Mouse (Mus musculus) c-Kit-positive CD71-negative TER-119-negative erythroid progenitor cells, embryonic 14.5 days (primary cell): ENCODE results near the gene Tmub2.
"Not testable (repeated sequence)": the region's sequence is repeated elsewhere in the genome, so short reads cannot be mapped to it uniquely, and the experiment has no call there.

Experiments used
- DNase-seq: peaks from one replicate; pipeline ENCODE4 v3.0.0-alpha.2; 2013; ENCODE audit warnings: low read depth

Tmub2 gene

GRCm38 (mm10) chr11:102279595-102279994, 5.1 kb upstream of the Tmub2 start:
- DNase-seq = no peak

GRCm38 (mm10) chr11:102280267-102280666, 4.5 kb upstream of the Tmub2 start:
- DNase-seq = not testable (repeated sequence)

- DNase-seq = no peak
Observed at GRCm38 (mm10) chr11:102283922-102284321, 809 bp upstream of the Tmub2 start.

GRCm38 (mm10) chr11:102285095-102285834, 534 bp downstream of the Tmub2 start:
- no peak for DNase-seq

GRCm38 (mm10) chr11:102287485-102287884, 2.8 kb downstream of the Tmub2 start:
- DNase-seq = no peak

GRCm38 (mm10) chr11:102288027-102288804, 3.5 kb downstream of the Tmub2 start:
- no peak for DNase-seq

- DNase-seq = no peak
Observed at GRCm38 (mm10) chr11:102288913-102289312, 4.2 kb downstream of the Tmub2 start.

- no peak for DNase-seq
Observed at GRCm38 (mm10) chr11:102289511-102290100, 4.9 kb downstream of the Tmub2 start.

- no peak for DNase-seq
Observed at GRCm38 (mm10) chr11:102290141-102290540, 5.4 kb downstream of the Tmub2 start.

GRCm38 (mm10) chr11:102291051-102291535, 6.4 kb downstream of the Tmub2 start:
- DNase-seq = no peak

GRCm38 (mm10) chr11:102293971-102294370, 9.2 kb downstream of the Tmub2 start:
- no peak for DNase-seq

- DNase-seq = no peak
Observed at GRCm38 (mm10) chr11:102294416-102294815, 9.7 kb downstream of the Tmub2 start.

GRCm38 (mm10) chr11:102294887-102295597, 10.3 kb downstream of the Tmub2 start:
- DNase-seq = no peak

GRCm38 (mm10) chr11:102295598-102296471, 11.1 kb downstream of the Tmub2 start:
- no peak for DNase-seq

GRCm38 (mm10) chr11:102296491-102297472, 12.1 kb downstream of the Tmub2 start, which contains the start of gene Atxn7l3:
Gene Atxn7l3, minus strand, starts transcription at chr11:102296631.
- DNase-seq = peak; percentile 98

GRCm38 (mm10) chr11:102297577-102298556, 13.1 kb downstream of the Tmub2 start:
- no peak for DNase-seq

GRCm38 (mm10) chr11:102299839-102300238, 15.1 kb downstream of the Tmub2 start:
- DNase-seq = no peak

- no peak for DNase-seq
Observed at GRCm38 (mm10) chr11:102304141-102304540, 19.4 kb downstream of the Tmub2 start.

GRCm38 (mm10) chr11:102305359-102305758, 20.6 kb downstream of the Tmub2 start:
- no peak for DNase-seq
